Mouse (Mus musculus): ENCODE measurements at regions not wholly inside any gene's neighbourhood (a gene's known extent, or its start where the extent isn't known, plus 50 kb on each side); places are given as distances from the start of the nearest gene placed in this dataset.

DNA sequence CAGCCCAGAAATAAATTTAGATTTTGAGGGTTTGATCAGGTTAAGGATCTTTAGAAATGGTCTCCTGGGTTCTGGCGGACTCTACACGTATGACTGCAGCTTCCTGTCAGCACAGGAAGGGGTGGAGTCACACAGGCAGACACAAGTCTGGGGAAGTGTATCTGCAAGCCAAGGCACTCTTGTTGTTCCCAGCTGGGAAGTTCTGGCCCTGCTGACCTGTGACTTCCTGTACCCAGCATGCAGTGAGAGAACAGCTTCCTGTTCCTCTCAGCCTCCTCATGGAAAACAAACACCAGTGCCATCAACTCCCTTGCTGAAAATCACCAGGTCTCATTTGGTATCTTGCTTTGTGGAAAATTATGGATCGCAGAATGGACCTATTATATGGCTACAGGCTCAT, 140.9 kb downstream of the Ets2 start:
- DNase-seq (ENCODE audit: low read depth, low spot score) = no peak

- DNase-seq (ENCODE audit: low read depth, low spot score) = no peak
These were observed 137.8 kb downstream of the Ets2 start for GRCm38 (mm10) chr16:95839512-95840253.

GRCm38 (mm10) chr16:95838886-95839430, 137.1 kb downstream of the Ets2 start:
- no peak for DNase-seq (ENCODE audit: low read depth, low spot score)

GRCm38 (mm10) chr16:95838478-95838846, 136.6 kb downstream of the Ets2 start:
- DNase-seq (ENCODE audit: low read depth, low spot score) = no peak

DNA sequence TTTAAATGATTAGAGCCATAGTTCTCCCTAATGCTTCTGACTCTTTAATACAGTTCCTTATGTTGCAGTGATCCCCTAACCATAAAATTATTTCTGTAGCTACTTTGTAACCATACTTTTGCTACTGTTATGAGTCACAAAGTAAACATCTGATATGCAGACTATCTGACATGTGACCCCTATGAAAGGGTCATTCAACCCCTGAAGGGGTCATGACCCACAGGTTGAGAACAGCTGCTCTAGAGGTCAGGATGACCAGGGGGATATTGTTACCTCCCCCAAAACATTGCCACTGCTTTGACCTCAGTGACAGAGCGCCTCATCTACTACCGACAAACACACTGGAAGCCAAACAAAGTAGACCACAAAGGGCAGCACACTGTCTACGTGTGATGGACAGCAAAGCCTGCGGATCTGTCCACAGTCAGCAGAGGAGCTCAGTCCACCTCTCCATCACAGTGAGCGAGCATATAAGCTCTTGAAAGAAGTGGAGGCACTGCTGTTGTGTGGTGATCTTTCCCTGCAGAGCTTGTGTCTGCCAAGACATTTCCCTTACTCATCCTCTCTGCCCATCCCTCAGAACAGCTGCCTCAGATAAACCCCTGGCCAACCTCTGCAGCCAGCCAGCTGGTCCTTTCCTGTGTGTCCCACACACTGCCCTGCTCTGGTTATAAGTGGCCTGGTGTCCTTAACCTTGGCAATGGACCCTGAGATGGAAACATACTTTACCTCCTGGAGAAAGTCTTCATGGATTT, 136.0 kb downstream of the Ets2 start:
- DNase-seq (ENCODE audit: low read depth, low spot score) = no peak

DNA sequence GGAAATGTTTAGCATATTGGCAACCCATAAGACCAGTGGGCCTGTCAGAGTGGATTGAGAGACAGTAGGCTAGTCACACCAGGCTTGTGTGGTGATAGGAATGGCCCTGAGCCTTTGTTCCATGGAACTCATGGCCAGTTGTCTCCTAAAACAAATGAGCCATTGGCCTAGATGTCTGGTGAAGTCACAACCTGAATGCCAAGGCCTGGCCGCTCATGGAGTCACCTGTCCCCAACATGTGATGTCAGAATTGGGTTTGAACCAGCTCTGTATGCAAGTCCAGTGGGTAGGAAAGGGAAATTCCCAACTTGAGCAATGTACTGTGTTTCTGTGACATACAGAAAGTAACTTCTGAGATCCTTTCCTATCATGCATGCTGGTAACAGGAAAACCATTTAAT, 134.1 kb downstream of the Ets2 start:
- no peak for DNase-seq (ENCODE audit: low read depth, low spot score)

- no peak for DNase-seq (ENCODE audit: low read depth, low spot score)
These were observed 132.8 kb downstream of the Ets2 start for GRCm38 (mm10) chr16:95834556-95835288.

DNA sequence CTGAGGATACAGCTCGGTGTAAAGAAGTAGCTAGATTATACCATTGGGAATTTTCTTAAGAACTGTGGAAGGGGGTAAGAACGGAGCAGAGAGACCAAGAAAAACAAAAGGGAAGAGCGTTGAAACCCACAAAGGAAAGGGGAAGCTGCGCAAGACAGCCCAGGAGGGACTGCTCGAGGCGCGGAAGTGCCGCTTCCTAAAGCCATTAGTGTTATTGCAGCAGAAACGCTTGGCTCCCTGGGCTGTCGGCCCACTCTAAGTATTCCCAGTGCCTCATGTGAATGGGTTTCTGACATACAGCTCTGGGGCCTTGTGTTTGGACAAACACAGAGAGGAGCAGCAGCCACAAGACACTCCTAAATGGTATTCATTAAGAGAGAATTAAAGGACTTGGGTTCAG, 131.6 kb downstream of the Ets2 start:
- DNase-seq (ENCODE audit: low read depth, low spot score) = no peak

GRCm38 (mm10) chr16:95832346-95832739, 130.5 kb downstream of the Ets2 start:
- no peak for DNase-seq (ENCODE audit: low read depth, low spot score)

DNA sequence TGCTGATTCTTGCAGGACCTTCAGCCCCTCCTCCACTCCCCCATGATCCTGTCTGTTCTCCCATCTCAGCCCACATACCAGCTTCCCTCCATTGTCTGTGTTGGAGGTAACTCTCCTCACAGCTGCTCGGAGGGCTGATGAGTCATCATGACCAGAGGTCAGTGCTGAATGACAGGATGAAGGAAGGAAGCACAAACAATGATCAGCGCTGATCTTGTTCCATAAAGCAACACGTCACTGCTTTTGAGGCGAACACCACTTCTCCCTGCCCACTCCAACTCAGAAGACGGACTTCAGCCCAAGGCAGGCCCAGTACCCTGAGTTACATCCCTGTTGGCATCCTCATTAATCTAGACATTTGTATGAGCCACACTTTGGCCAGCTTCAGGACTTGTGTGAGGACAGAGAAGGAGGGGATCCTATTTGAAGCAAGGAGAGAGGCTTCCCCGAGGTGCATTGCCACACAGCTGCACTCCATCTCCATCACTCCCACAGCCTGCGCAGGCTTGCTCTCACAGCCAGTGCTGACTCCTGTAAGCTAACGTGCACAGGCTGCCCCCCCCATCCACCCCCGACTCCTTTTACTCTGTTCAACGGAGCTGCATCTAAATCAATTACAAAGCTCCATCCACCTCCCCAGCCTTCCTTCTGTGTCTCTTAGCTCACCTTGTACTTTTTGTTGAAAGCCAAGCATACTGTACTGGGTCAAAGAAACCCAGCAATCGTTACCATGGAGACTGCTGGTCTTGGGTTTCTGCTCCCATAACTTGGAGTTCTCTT, 129.9 kb downstream of the Ets2 start:
- peak; percentile 58 for DNase-seq (ENCODE audit: low read depth, low spot score)

DNA sequence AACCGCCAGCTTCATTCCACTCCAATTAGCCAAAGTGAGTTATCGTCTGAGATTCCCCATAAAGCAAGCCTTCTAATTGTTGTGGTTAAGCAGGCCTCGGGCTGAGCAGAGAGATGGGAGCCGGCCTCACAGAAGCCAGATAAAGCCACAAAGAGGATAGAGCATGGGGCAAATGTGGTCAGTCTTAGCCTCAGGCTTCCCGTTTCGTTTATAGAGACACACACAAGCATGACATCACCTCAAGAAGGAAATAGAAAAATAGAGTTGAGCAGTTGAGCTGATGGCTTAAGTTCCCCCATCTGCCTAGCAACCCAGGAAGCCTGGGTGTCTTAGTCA, 125.5 kb downstream of the Ets2 start:
- DNase-seq (ENCODE audit: low read depth, low spot score) = no peak

GRCm38 (mm10) chr16:95826681-95827401, 125.0 kb downstream of the Ets2 start:
- DNase-seq (ENCODE audit: low read depth, low spot score) = no peak

DNA sequence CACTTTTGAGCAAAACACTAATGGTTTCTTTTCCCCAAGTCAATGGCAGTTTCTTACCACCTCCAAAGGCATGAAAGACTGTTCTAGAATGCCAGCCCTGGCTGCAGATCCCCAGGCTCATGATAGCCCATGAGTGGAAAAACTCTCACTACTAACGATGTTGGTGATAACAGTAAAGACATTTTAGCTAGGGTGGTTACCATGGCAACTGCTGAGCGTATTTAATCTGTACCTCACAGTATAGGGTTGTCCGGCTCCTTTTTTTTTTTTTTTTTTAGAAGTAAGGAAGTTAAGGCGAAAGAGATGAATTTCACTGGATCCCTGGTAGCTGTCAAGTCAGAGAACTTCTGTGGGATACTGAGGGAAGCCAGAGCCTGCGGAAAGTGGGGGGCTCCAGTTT, 123.8 kb downstream of the Ets2 start:
- peak; percentile 33 for DNase-seq (ENCODE audit: low read depth, low spot score)

- peak; percentile 74 for DNase-seq (ENCODE audit: low read depth, low spot score)
These were observed 123.1 kb downstream of the Ets2 start for GRCm38 (mm10) chr16:95824720-95825534.

DNA sequence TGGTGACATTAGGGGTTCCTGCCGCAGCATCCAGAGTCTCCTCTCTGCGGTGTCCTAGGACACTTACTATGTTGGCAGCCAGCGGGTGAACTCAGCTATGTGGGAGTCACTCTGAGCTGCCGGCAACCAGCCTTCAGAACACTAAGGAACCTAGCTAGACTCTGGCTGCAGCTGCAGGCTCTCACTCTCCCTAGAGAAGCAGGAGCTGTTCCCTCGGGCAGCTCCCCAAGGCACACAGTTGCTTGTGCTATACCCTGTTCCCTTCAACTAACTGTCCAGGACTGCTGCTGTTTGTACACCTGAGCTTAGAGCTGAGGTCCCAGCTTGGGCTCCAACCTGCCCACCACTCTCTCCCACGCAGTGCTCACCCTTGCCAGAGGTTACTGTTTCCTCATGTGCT, 121.9 kb downstream of the Ets2 start:
- no peak for DNase-seq (ENCODE audit: low read depth, low spot score)

DNA sequence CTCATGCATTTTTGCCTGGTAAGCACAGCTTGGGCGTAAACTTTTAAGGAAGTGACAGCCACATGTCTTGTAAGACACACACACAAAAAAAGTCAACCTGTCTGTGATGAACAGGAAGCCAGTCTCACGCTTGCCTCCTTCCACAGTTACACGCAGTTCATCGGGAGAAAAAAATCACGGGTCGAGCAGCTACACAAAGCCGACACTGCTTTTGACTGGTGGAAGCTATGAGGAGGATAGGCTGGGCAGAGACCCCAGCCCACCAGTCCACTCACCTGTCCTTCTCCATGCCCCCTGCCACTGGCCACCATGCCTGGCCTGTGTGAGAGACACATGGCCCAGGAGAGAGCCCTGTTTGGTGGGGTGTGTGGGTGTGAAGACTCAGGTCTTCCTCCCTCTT, 119.2 kb downstream of the Ets2 start:
- no peak for DNase-seq (ENCODE audit: low read depth, low spot score)

GRCm38 (mm10) chr16:95820606-95821005, 118.7 kb downstream of the Ets2 start:
- DNase-seq (ENCODE audit: low read depth, low spot score) = no peak

DNA sequence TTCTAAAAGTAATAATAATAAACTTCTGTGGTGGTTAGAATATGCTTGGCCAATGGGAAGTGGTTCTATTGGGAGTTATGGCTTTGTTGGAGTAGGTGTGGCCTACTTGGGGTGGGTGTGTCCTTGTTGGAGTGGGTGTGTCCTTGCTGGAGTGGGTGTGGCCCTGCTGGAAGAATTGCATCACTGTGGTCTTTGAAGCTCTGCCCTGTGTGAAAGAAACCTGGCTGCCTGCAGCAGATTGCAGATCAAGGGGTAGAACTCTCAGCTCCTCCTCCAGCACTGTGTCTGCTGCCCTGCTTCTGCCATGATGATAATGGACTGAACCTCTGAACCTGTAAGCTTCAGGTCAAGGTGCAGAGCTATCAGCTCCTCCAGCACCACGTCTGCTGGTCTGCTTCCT, 118.1 kb downstream of the Ets2 start:
- DNase-seq (ENCODE audit: low read depth, low spot score) = no peak

DNA sequence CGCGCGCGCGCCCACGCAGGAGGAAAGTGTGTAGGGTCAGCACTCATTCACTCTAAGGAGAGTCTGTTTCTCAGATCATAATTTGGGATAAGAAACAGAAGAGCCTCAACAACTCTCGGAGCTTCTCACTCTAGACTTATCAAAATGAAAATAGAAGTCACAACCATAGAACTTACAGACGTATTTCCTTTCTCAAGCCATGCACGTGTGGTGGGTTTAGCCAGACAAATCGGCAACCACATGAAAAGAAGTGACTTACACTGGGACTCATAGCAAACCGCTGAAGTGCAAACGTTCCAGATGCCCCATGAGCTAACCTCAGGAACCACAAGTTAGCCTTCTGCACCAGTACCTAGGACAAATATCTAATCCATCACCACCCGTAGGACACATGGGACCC, 114.1 kb downstream of the Ets2 start:
- DNase-seq (ENCODE audit: low read depth, low spot score) = no peak

DNA sequence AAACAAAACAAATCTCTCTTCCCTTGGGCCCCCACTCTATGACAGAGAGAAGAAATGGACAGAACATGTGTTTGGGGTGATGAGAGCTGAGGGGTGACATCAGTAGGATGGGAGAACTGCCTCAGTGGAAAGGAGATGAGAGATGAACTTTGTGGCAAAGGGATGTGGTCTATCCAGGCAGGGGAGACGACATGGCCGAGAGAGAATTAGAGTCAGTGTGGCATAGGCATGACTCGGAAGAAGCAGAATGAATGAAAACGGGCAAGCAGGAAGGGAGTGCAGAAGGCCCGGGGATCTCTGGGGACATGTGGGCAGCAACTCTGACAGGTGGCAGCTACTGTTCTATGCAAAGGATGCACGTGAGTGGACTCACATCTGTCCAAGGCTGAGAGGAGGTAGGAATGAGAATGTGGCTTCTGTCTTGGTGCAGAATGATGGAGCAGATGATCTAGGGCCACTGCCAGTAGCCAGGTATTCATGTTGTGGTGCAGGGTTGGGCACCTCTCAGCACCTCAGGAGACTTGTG, 113.4 kb downstream of the Ets2 start:
- no peak for DNase-seq (ENCODE audit: low read depth, low spot score)

All from mesoderm, embryonic 11.5 days (tissue).